Mouse (Mus musculus): ENCODE results near the gene Kazald1. TPM values are rescaled to one million over a fixed set of nuclear protein-coding genes. Genes with fewer than 3 reads are reported as not detected.
"Not testable (repeated sequence)": the region's sequence is repeated elsewhere in the genome, so short reads cannot be mapped to it uniquely, and the experiment has no call there.

The Kazald1 gene
- total and polyA plus RNA-seq, 3 experiments, result 0.39 to 1.5 TPM; not detected in 1

GRCm38 (mm10) chr19:45032570-45033332 lies 42.3 kb upstream of the Kazald1 start (continued):
- TF ChIP-seq USF2 (IDR thresholded peaks at IDR 0.05; ENCODE audit: borderline replicate concordance in 1 of 2, insufficient read depth in 1 of 2, low read depth in 1 of 2, low read length in 2 of 2) (no peak), ZC3H11A (IDR thresholded peaks at IDR 0.05; ENCODE audit: low read depth, low read length) (no peak), POLR2AphosphoS2 (IDR thresholded peaks at IDR 0.05; ENCODE audit: low read length) (no peak), CTCF (IDR thresholded peaks at IDR 0.05 in 2 of 3, conservative IDR thresholded peaks at IDR 0.05 in 1 of 3; ENCODE audit: control insufficient read depth in 1 of 3, insufficient read depth in 1 of 3, low read depth in 2 of 3, low read length in 3 of 3, poor library complexity in 1 of 3, severe bottlenecking in 1 of 3) (peak; percentile 36 to 83 (median 68)), MEF2A (IDR thresholded peaks at IDR 0.05; ENCODE audit: extremely low read depth, insufficient replicate concordance, low read depth, low read length, poor library complexity, severe bottlenecking) (no peak), E2F4 (IDR thresholded peaks at IDR 0.05; ENCODE audit: borderline replicate concordance, low read depth, low read length) (no peak)

GRCm38 (mm10) chr19:45036867-45037266 lies 38.2 kb upstream of the Kazald1 start:
- peaks cover 0 to 7% of the 10 kb centered on the region in 2 experiments; a peak in 2 of 4 replicates for H3K36me3 ChIP-seq (ENCODE audit: control insufficient read depth in 1 of 2, insufficient read depth in 2 of 2, low read length in 2 of 2)
- no peak overlapping the region for H3K9ac ChIP-seq (ENCODE audit: control insufficient read depth, low read depth, low read length, poor library complexity, severe bottlenecking)
- no peak overlapping the region for H3K4me3 ChIP-seq (ENCODE audit: control insufficient read depth in 1 of 2, insufficient read depth in 1 of 2, low read depth in 2 of 2, low read length in 2 of 2)
- TF ChIP-seq POLR2AphosphoS2 (IDR thresholded peaks at IDR 0.05; ENCODE audit: low read length), result no peak
- peak; percentile 66 for TF ChIP-seq SMC3 (IDR thresholded peaks at IDR 0.05; ENCODE audit: low read depth, low read length)
- TF ChIP-seq CTCF (IDR thresholded peaks at IDR 0.05 in 2 of 3, conservative IDR thresholded peaks at IDR 0.05 in 1 of 3; ENCODE audit: control insufficient read depth in 1 of 3, insufficient read depth in 1 of 3, low read depth in 2 of 3, low read length in 3 of 3, poor library complexity in 1 of 3, severe bottlenecking in 1 of 3), result peak; percentile 74 to 90 (median 75)
- TF ChIP-seq ZC3H11A (IDR thresholded peaks at IDR 0.05; ENCODE audit: low read depth, low read length), result peak; percentile 56
- no peak for TF ChIP-seq GABPA (IDR thresholded peaks at IDR 0.05; ENCODE audit: low read depth, low read length)
- TF ChIP-seq RAD21 (IDR thresholded peaks at IDR 0.05; ENCODE audit: low read depth, low read length), result peak; percentile 59
- H3K4me1 ChIP-seq (ENCODE audit: control insufficient read depth in 1 of 2, insufficient read depth in 2 of 2, low read length in 2 of 2), result peaks cover 8 to 11% of the 10 kb centered on the region in 2 experiments
- H3K27ac ChIP-seq (ENCODE audit: control insufficient read depth, low read depth, low read length), result no peak overlapping the region
- DNase-seq (ENCODE audit: low read depth, low spot score), result peak; percentile 72
- no peaks in the 10 kb centered on the region for H3K9me3 ChIP-seq (replicated peaks; ENCODE audit: insufficient read depth, low read length)
- H3K79me2 ChIP-seq (ENCODE audit: control insufficient read depth, insufficient read depth, low read length, poor library complexity), result no peaks in the 10 kb centered on the region
- peaks cover 7 to 9% of the 10 kb centered on the region in 2 experiments for H3K27me3 ChIP-seq (ENCODE audit: control insufficient read depth in 1 of 2, insufficient read depth in 2 of 2, low read length in 2 of 2)

- H3K79me2 ChIP-seq (ENCODE audit: control insufficient read depth, insufficient read depth, low read length, poor library complexity); H3K27me3 ChIP-seq (ENCODE audit: control insufficient read depth in 1 of 2, insufficient read depth in 2 of 2, low read length in 2 of 2); DNase-seq (ENCODE audit: low read depth, low spot score); H3K27ac ChIP-seq (ENCODE audit: control insufficient read depth, low read depth, low read length); H3K4me3 ChIP-seq (ENCODE audit: control insufficient read depth in 1 of 2, insufficient read depth in 1 of 2, low read depth in 2 of 2, low read length in 2 of 2); H3K9me3 ChIP-seq (replicated peaks; ENCODE audit: insufficient read depth, low read length); H3K9ac ChIP-seq (ENCODE audit: control insufficient read depth, low read depth, low read length, poor library complexity, severe bottlenecking); H3K4me1 ChIP-seq (ENCODE audit: control insufficient read depth in 1 of 2, insufficient read depth in 2 of 2, low read length in 2 of 2); H3K36me3 ChIP-seq (ENCODE audit: control insufficient read depth in 1 of 2, insufficient read depth in 2 of 2, low read length in 2 of 2): not testable (repeated sequence)
Observed at GRCm38 (mm10) chr19:45038198-45038597, 36.8 kb upstream of the Kazald1 start.

GRCm38 (mm10) chr19:45040214-45040613 lies 34.8 kb upstream of the Kazald1 start:
- Histone ChIP-seq H3K36me3 (ENCODE audit: control insufficient read depth in 1 of 2, insufficient read depth in 2 of 2, low read length in 2 of 2) (no peaks in the 10 kb centered on the region), H3K9ac (ENCODE audit: control insufficient read depth, low read depth, low read length, poor library complexity, severe bottlenecking) (no peak overlapping the region), H3K4me3 (ENCODE audit: control insufficient read depth in 1 of 2, insufficient read depth in 1 of 2, low read depth in 2 of 2, low read length in 2 of 2) (no peak overlapping the region), H3K27me3 (ENCODE audit: control insufficient read depth in 1 of 2, insufficient read depth in 2 of 2, low read length in 2 of 2) (peaks cover 10 to 11% of the 10 kb centered on the region in 2 experiments), H3K79me2 (ENCODE audit: control insufficient read depth, insufficient read depth, low read length, poor library complexity) (no peaks in the 10 kb centered on the region), H3K9me3 (replicated peaks; ENCODE audit: insufficient read depth, low read length) (no peaks in the 10 kb centered on the region), H3K4me1 (ENCODE audit: control insufficient read depth in 1 of 2, insufficient read depth in 2 of 2, low read length in 2 of 2) (no peaks in the 10 kb centered on the region), H3K27ac (ENCODE audit: control insufficient read depth, low read depth, low read length) (no peak overlapping the region)
- DNase-seq (ENCODE audit: low read depth, low spot score), result no peak
- TF ChIP-seq KAT2A (conservative IDR thresholded peaks at IDR 0.05; ENCODE audit: low read depth, low read length) (no peak), ELF1 (IDR thresholded peaks at IDR 0.05; ENCODE audit: low read depth, low read length) (no peak), MAFK (IDR thresholded peaks at IDR 0.05; ENCODE audit: borderline replicate concordance, low read depth, low read length) (no peak), MEF2A (IDR thresholded peaks at IDR 0.05; ENCODE audit: extremely low read depth, insufficient replicate concordance, low read depth, low read length, poor library complexity, severe bottlenecking) (no peak), ZKSCAN1 (IDR thresholded peaks at IDR 0.05; ENCODE audit: low read depth, low read length) (no peak), ETS1 (IDR thresholded peaks at IDR 0.05; ENCODE audit: low read depth, low read length) (no peak), MYC (IDR thresholded peaks at IDR 0.05; ENCODE audit: low read depth, low read length) (no peak), POLR2AphosphoS2 (IDR thresholded peaks at IDR 0.05; ENCODE audit: low read length) (no peak), MAZ (IDR thresholded peaks at IDR 0.05; ENCODE audit: low read depth, low read length) (no peak), GABPA (IDR thresholded peaks at IDR 0.05; ENCODE audit: low read depth, low read length) (no peak), SIN3A (IDR thresholded peaks at IDR 0.05; ENCODE audit: low read length) (no peak), E2F4 (IDR thresholded peaks at IDR 0.05; ENCODE audit: borderline replicate concordance, low read depth, low read length) (no peak), UBTF (IDR thresholded peaks at IDR 0.05; ENCODE audit: borderline replicate concordance, insufficient read depth, low read depth, low read length) (no peak), SMC3 (IDR thresholded peaks at IDR 0.05; ENCODE audit: low read depth, low read length) (no peak), EP300 (IDR thresholded peaks at IDR 0.05; ENCODE audit: low read depth in 1 of 2, low read length in 2 of 2) (no peak)
